Mouse (Mus musculus): ENCODE results near the gene Gstm6. TPM values are rescaled to one million over a fixed set of nuclear protein-coding genes. Genes with fewer than 3 reads are reported as not detected.
"Not testable (repeated sequence)": the region's sequence is repeated elsewhere in the genome, so short reads cannot be mapped to it uniquely, and the experiment has no call there.

Gene Gstm6
- 10.7 and 12.0 TPM in 2 replicates for polyA plus RNA-seq (2016; fragmentation: Nextera tagmentation; extraction: Ambion mirVana)

DNA sequence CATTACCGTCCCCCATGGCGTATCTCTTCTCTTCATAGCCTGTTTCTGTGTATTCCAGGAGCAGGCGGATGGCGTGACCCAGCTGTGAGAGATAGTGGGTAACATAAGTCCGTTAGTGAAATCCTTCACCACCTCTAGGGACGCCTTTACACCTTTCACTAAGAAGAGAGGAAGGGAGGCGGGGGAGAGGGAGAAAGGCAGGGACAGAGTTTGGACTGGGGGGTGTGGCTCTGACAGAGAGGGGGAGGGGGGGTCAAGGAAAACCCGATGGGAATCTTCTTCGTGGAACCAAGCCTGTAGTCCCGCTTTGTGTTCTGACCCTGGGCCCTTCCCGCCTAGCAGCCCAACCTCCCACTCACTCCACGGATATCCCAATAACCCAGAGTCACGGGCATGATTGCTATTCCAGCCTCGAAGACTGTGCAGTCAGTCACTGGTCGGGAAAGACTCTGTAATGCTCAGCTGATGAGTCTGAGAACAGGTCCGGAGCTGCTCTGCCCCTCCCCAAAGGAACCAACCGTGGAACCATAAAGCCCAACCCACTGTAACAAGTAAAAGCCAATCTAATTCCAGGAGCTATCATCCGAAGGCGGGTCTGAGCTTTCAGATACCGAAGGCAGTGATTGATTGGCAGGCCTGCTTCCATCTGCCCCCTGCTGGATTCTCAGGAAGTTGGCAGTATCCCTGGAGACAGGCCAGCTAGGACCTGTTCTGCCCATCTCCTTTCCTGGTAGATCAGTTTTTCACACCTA, at the start of gene Gstm6:
Gene Gstm6, minus strand, starts transcription at position 511 of the 752 bp plus-strand sequence.
- ATAC-seq (ENCODE audit: low FRiP score) = peak; percentile 90
- no peaks in the 10 kb centered on the region for H3K27me3 ChIP-seq
- H3K9me3 ChIP-seq = no peaks in the 10 kb centered on the region
- H3K36me3 ChIP-seq (replicated peaks) = no peaks in the 10 kb centered on the region
- peaks cover 17% of the 10 kb centered on the region for H3K4me1 ChIP-seq
- no peak within 1 kb of the TSS for H3K27ac ChIP-seq
- peak within 1 kb of the TSS; percentile 31 for H3K4me3 ChIP-seq (replicated peaks)
- WGBS = 15% methylated on average over 20 of the region's 20 CpGs
- peak within 1 kb of the TSS; percentile 56 for H3K4me2 ChIP-seq
- H3K9ac ChIP-seq = 0 out of 2 replicates have a peak within 1 kb of the TSS, but pooled peaks have one; percentile 38

DNA sequence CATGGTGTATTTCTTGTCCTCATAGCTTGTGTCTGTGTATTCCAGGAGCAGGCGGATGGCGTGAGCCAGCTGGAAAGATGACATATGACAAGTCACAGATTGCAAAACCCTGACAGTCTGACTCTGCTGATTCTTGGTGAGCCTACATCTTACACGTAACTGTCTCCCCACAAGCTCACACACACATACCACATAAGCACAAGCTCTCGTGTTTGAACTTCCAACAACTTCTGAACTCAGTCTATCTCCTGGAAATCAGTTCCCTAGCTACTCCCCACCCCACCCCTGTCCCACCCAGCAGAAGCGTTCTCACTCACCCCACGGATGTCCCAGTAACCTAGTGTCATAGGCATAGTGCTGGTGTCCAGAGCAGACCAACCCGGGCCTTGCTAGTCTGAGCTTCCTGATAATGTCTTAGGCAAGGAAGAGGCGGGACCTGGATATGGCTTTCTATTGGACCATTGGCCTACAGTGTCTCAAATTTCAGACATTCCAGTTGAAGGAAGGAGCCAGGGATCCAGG, 42.6 kb upstream of the Gstm6 start, which contains the start of gene Gstm2:
Gene Gstm2, minus strand, starts transcription at position 413 of the 522 bp plus-strand sequence.
- Histone ChIP-seq H3K4me3 (replicated peaks) (no peak within 1 kb of the TSS), H3K9ac (no peak within 1 kb of the TSS), H3K4me1 (no peaks in the 10 kb centered on the region), H3K9me3 (no peaks in the 10 kb centered on the region), H3K27me3 (no peaks in the 10 kb centered on the region), H3K27ac (no peak within 1 kb of the TSS), H3K36me3 (replicated peaks) (no peaks in the 10 kb centered on the region), H3K4me2 (no peak within 1 kb of the TSS)
- no peak for ATAC-seq (ENCODE audit: low FRiP score)
- 69% methylated on average over 8 of the region's 8 CpGs for WGBS

GRCm38 (mm10) chr3:107985141-107985540, 41.6 kb upstream of the Gstm6 start:
- not testable (repeated sequence) for H3K27me3 ChIP-seq; H3K9me3 ChIP-seq; H3K4me3 ChIP-seq (replicated peaks); H3K9ac ChIP-seq; H3K36me3 ChIP-seq (replicated peaks); ATAC-seq (ENCODE audit: low FRiP score); H3K4me1 ChIP-seq; H3K4me2 ChIP-seq; H3K27ac ChIP-seq
- 100% methylated on average over 2 of the region's 2 CpGs for WGBS

GRCm38 (mm10) chr3:107984471-107984870, 40.9 kb upstream of the Gstm6 start:
- Histone ChIP-seq H3K27ac (no peak overlapping the region), H3K36me3 (replicated peaks) (no peaks in the 10 kb centered on the region), H3K9me3 (no peaks in the 10 kb centered on the region), H3K27me3 (no peaks in the 10 kb centered on the region), H3K4me1 (no peaks in the 10 kb centered on the region), H3K4me2 (no peak overlapping the region), H3K9ac (no peak overlapping the region), H3K4me3 (replicated peaks) (no peak overlapping the region)
- no peak for ATAC-seq (ENCODE audit: low FRiP score)
- WGBS = 88% methylated on average over 5 of the region's 5 CpGs

GRCm38 (mm10) chr3:107983771-107984170, 40.2 kb upstream of the Gstm6 start:
- 77% methylated on average over 3 of the region's 3 CpGs for WGBS
- ATAC-seq (ENCODE audit: low FRiP score) = no peak
- no peaks in the 10 kb centered on the region for H3K9me3 ChIP-seq

DNA sequence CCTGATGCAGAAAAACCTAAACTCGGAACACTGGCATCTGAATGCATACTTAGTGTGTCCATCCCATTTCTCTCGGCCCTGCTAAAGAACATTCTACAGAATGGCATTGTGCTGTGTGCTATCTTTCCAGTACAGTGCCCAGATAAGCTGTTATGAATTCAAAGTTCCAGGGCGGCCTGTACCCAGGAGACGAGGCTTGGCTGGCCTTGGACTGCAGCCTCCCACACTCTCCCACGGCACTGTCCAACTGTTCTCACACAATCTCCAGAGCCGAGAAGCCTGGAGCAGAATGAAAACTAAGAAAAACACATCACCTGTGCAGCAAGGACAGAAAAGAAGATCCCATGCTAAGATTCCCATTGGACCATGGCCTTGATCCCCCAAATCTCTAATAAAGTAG, 39.2 kb upstream of the Gstm6 start:
- Histone ChIP-seq H3K4me3 (replicated peaks) (no peak overlapping the region), H3K4me1 (no peaks in the 10 kb centered on the region), H3K36me3 (replicated peaks) (no peaks in the 10 kb centered on the region), H3K9ac (no peak overlapping the region), H3K27ac (no peak overlapping the region), H3K4me2 (no peak overlapping the region), H3K27me3 (no peaks in the 10 kb centered on the region), H3K9me3 (no peaks in the 10 kb centered on the region)
- no peak for ATAC-seq (ENCODE audit: low FRiP score)
- WGBS = 83% methylated on average over 6 of the region's 6 CpGs

More at GRCm38 (mm10) chr3:107983771-107984170, 40.2 kb upstream of the Gstm6 start:
- Histone ChIP-seq H3K4me1 (no peaks in the 10 kb centered on the region), H3K27me3 (no peaks in the 10 kb centered on the region), H3K36me3 (replicated peaks) (no peaks in the 10 kb centered on the region), H3K4me3 (replicated peaks) (no peak overlapping the region), H3K4me2 (no peak overlapping the region), H3K9ac (no peak overlapping the region), H3K27ac (no peak overlapping the region)

GRCm38 (mm10) chr3:107981261-107981660, 37.7 kb upstream of the Gstm6 start:
- 70% methylated on average over 3 of the region's 3 CpGs for WGBS
- no peak for ATAC-seq (ENCODE audit: low FRiP score)
- H3K9me3 ChIP-seq = no peaks in the 10 kb centered on the region
- H3K4me2 ChIP-seq = no peak overlapping the region
- no peak overlapping the region for H3K4me3 ChIP-seq (replicated peaks)
- no peaks in the 10 kb centered on the region for H3K36me3 ChIP-seq (replicated peaks)
- no peaks in the 10 kb centered on the region for H3K27me3 ChIP-seq
- H3K9ac ChIP-seq = no peak overlapping the region
- no peaks in the 10 kb centered on the region for H3K4me1 ChIP-seq
- H3K27ac ChIP-seq = no peak overlapping the region

DNA sequence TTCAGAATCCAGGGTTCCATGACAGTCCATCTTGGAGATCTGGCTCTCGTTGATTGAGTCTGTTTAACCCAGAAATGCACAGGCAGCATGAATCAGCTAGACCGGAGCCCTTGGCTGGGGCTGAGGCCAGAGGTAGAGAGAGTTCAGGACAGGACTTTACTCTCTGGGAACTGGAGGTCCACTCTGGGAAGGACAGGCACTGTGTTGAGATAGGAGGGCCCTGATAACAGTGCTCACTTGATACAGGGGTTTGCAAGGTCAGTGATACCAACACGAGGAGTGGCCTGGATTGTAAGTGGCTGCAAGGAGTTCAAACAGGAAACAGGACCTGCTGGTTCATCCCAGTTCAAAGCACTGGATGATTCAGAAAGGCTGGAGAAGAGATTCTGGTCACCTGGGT, 34.1 kb upstream of the Gstm6 start:
- Histone ChIP-seq H3K9me3 (no peaks in the 10 kb centered on the region), H3K27ac (no peak overlapping the region), H3K27me3 (no peaks in the 10 kb centered on the region), H3K36me3 (replicated peaks) (no peaks in the 10 kb centered on the region), H3K4me2 (no peak overlapping the region), H3K4me3 (replicated peaks) (no peak overlapping the region), H3K9ac (no peak overlapping the region), H3K4me1 (no peaks in the 10 kb centered on the region)
- ATAC-seq (ENCODE audit: low FRiP score) = no peak
- WGBS = 77% methylated on average over 3 of the region's 3 CpGs

- no peaks in the 10 kb centered on the region for H3K36me3 ChIP-seq (replicated peaks)
- no peak overlapping the region for H3K4me2 ChIP-seq
- no peaks in the 10 kb centered on the region for H3K9me3 ChIP-seq
- 96% methylated on average over 1 of the region's 1 CpGs for WGBS
- H3K4me3 ChIP-seq (replicated peaks) = no peak overlapping the region
- no peak overlapping the region for H3K27ac ChIP-seq
- no peaks in the 10 kb centered on the region for H3K4me1 ChIP-seq
- no peak overlapping the region for H3K9ac ChIP-seq
- no peak for ATAC-seq (ENCODE audit: low FRiP score)
- no peaks in the 10 kb centered on the region for H3K27me3 ChIP-seq
These were observed 30.7 kb upstream of the Gstm6 start for GRCm38 (mm10) chr3:107974237-107974636.

- no peaks in the 10 kb centered on the region for H3K36me3 ChIP-seq (replicated peaks)
- no peak for ATAC-seq (ENCODE audit: low FRiP score)
- no peaks in the 10 kb centered on the region for H3K9me3 ChIP-seq
- 92% methylated on average over 3 of the region's 3 CpGs for WGBS
- H3K4me2 ChIP-seq = no peak overlapping the region
- H3K9ac ChIP-seq = no peak overlapping the region
- no peak overlapping the region for H3K27ac ChIP-seq
- H3K4me1 ChIP-seq = no peaks in the 10 kb centered on the region
- no peaks in the 10 kb centered on the region for H3K27me3 ChIP-seq
- H3K4me3 ChIP-seq (replicated peaks) = no peak overlapping the region
These were observed 28.5 kb upstream of the Gstm6 start for GRCm38 (mm10) chr3:107972070-107972469.

DNA sequence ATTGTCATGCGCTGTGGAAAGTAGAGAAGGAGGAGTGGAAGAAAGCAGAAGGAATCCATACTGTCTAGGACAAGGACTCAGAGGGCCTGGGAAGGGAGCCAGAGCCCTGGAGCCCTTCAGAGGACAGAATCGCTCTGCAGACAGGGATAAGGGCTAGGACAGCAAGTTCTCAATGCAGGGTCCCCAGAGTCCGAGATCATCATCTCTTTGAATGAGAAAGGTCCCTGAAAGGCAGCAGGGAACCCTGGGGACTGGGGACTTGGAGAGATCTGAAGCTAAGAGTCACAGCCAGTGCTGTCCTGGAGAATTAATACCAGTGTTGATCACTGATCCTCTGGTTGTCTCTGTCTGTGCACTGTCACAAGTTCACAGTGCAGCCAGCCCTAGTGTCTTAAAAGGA, 27.6 kb upstream of the Gstm6 start:
- 62% methylated on average over 3 of the region's 3 CpGs for WGBS
- H3K36me3 ChIP-seq (replicated peaks); H3K4me2 ChIP-seq: not testable (repeated sequence)

GRCm38 (mm10) chr3:107968724-107969395, 25.3 kb upstream of the Gstm6 start, which contains the start of gene Gstm3:
TSS of gene Gstm3 (minus strand) at chr3:107969283.
- Histone ChIP-seq H3K4me2 (no peak within 1 kb of the TSS), H3K27me3 (no peaks in the 10 kb centered on the region), H3K36me3 (replicated peaks) (no peaks in the 10 kb centered on the region), H3K4me1 (peaks cover 9% of the 10 kb centered on the region), H3K4me3 (replicated peaks) (no peak within 1 kb of the TSS), H3K27ac (no peak within 1 kb of the TSS), H3K9me3 (no peaks in the 10 kb centered on the region), H3K9ac (no peak within 1 kb of the TSS)
- no peak for ATAC-seq (ENCODE audit: low FRiP score)
- 72% methylated on average over 13 of the region's 13 CpGs for WGBS

More for the DNA sequence above, 27.6 kb upstream of the Gstm6 start:
- H3K4me3 ChIP-seq (replicated peaks); H3K27me3 ChIP-seq; H3K27ac ChIP-seq; ATAC-seq (ENCODE audit: low FRiP score); H3K9ac ChIP-seq; H3K9me3 ChIP-seq; H3K4me1 ChIP-seq: not testable (repeated sequence)
